Mouse (Mus musculus): Measurements from ENCODE around the gene Slc44a5.
"Not testable (repeated sequence)": the region's sequence is repeated elsewhere in the genome, so short reads cannot be mapped to it uniquely, and the experiment has no call there.

Gene Slc44a5

GRCm38 (mm10) chr3:154215779-154216178 is 242.5 kb downstream of the Slc44a5 start:
- DNase-seq (ENCODE audit: low spot score): no peak

- DNase-seq (ENCODE audit: low spot score): no peak
These were observed 248.9 kb downstream of the Slc44a5 start for GRCm38 (mm10) chr3:154222141-154222591.

- no peak for DNase-seq (ENCODE audit: low spot score)
These were observed 249.5 kb downstream of the Slc44a5 start for GRCm38 (mm10) chr3:154222688-154223087.

GRCm38 (mm10) chr3:154226100-154226752 is 253.0 kb downstream of the Slc44a5 start:
- DNase-seq (ENCODE audit: low spot score): peak; percentile 23

GRCm38 (mm10) chr3:154244932-154245331 is 271.7 kb downstream of the Slc44a5 start:
- no peak for DNase-seq (ENCODE audit: low spot score)

GRCm38 (mm10) chr3:154251486-154251885 is 278.2 kb downstream of the Slc44a5 start:
- DNase-seq (ENCODE audit: low spot score): no peak

- no peak for DNase-seq (ENCODE audit: low spot score)
These were observed 279.0 kb downstream of the Slc44a5 start for GRCm38 (mm10) chr3:154252219-154252618.

GRCm38 (mm10) chr3:154254187-154254586 is 281.0 kb downstream of the Slc44a5 start:
- not testable (repeated sequence) for DNase-seq (ENCODE audit: low spot score)

- DNase-seq (ENCODE audit: low spot score): no peak
These were observed 284.1 kb downstream of the Slc44a5 start for GRCm38 (mm10) chr3:154257312-154257711.

- no peak for DNase-seq (ENCODE audit: low spot score)
These were observed 295.1 kb downstream of the Slc44a5 start for GRCm38 (mm10) chr3:154268313-154268712.

- DNase-seq (ENCODE audit: low spot score): peak; percentile 70
These were observed 296.6 kb downstream of the Slc44a5 start for GRCm38 (mm10) chr3:154269757-154270366.

- DNase-seq (ENCODE audit: low spot score): no peak
These were observed 301.4 kb downstream of the Slc44a5 start for GRCm38 (mm10) chr3:154274681-154275080.

- no peak for DNase-seq (ENCODE audit: low spot score)
These were observed 311.0 kb downstream of the Slc44a5 start for GRCm38 (mm10) chr3:154284260-154284659.

GRCm38 (mm10) chr3:154285351-154285750 is 312.1 kb downstream of the Slc44a5 start:
- no peak for DNase-seq (ENCODE audit: low spot score)

GRCm38 (mm10) chr3:154287217-154287616 is 314.0 kb downstream of the Slc44a5 start:
- DNase-seq (ENCODE audit: low spot score): no peak

- DNase-seq (ENCODE audit: low spot score): no peak
These were observed 315.3 kb downstream of the Slc44a5 start for GRCm38 (mm10) chr3:154288429-154289069.

GRCm38 (mm10) chr3:154290351-154290750 is 317.1 kb downstream of the Slc44a5 start:
- DNase-seq (ENCODE audit: low spot score): no peak

- DNase-seq (ENCODE audit: low spot score): no peak
These were observed 318.9 kb downstream of the Slc44a5 start for GRCm38 (mm10) chr3:154292126-154292525.

GRCm38 (mm10) chr3:154293839-154294490 is 320.7 kb downstream of the Slc44a5 start:
- no peak for DNase-seq (ENCODE audit: low spot score)

- no peak for DNase-seq (ENCODE audit: low spot score)
These were observed 321.9 kb downstream of the Slc44a5 start for GRCm38 (mm10) chr3:154294924-154295834.

GRCm38 (mm10) chr3:154297499-154297898 is 324.3 kb downstream of the Slc44a5 start:
- DNase-seq (ENCODE audit: low spot score): peak; percentile 8

- no peak for DNase-seq (ENCODE audit: low spot score)
These were observed 325.3 kb downstream of the Slc44a5 start for GRCm38 (mm10) chr3:154298490-154298889.
